Mouse (Mus musculus): ENCODE measurements at regions not wholly inside any gene's neighbourhood (a gene's known extent, or its start where the extent isn't known, plus 50 kb on each side); places are given as distances from the start of the nearest gene placed in this dataset.

GRCm38 (mm10) chr11:38938124-38938883 is 1702.5 kb upstream of the Tenm2 start:
- DNase-seq = peak; percentile 6

Measured in kidney, adult 9 months (tissue).